Mouse (Mus musculus): ENCODE results near the gene Amph.

DNA sequence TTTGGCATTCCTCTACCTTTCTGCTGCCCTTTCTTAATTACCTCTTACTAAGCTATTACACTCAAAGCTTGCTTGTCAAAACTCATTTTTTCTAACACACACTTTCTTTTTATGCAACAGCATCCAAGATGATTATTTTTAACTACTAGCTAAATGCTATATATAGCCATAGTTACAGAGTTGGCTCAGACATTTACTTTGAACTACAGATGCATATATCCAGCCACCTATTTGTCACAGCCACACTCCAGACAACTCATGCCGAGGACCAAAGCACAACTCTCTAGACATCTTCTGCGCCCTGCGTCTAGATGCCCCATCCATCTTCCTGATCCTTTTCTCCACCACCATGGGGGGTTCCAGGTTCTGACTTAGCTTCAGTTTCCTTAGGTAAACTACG is 33.2 kb upstream of the Amph start:
- TF ChIP-seq CTCF (conservative IDR thresholded peaks at IDR 0.05; ENCODE audit: insufficient read depth, insufficient read length, low read depth, low read length) (no peak), POLR2A (IDR thresholded peaks at IDR 0.05; ENCODE audit: low read depth, low read length) (no peak)
